Mouse (Mus musculus): Measurements from ENCODE around the gene Stk11.
"Not testable (repeated sequence)": the region's sequence is repeated elsewhere in the genome, so short reads cannot be mapped to it uniquely, and the experiment has no call there.

The Stk11 gene

GRCm38 (mm10) chr10:80156752-80157053 lies 41.1 kb downstream of the Stk11 start:
- no peak for DNase-seq (ENCODE audit: low read depth, low spot score)

- DNase-seq (ENCODE audit: low read depth, low spot score), result no peak
Observed at GRCm38 (mm10) chr10:80157141-80157929, 41.7 kb downstream of the Stk11 start.

- peak; percentile 88 for DNase-seq (ENCODE audit: low read depth, low spot score)
Observed at GRCm38 (mm10) chr10:80158307-80158986, 42.8 kb downstream of the Stk11 start.

- DNase-seq (ENCODE audit: low read depth, low spot score), result peak; percentile 81
Observed at GRCm38 (mm10) chr10:80159021-80159560, 43.5 kb downstream of the Stk11 start.

- DNase-seq (ENCODE audit: low read depth, low spot score), result peak; percentile 100
Observed at GRCm38 (mm10) chr10:80159561-80160454, 44.2 kb downstream of the Stk11 start.

- peak; percentile 80 for DNase-seq (ENCODE audit: low read depth, low spot score)
Observed at GRCm38 (mm10) chr10:80160455-80161371, 45.1 kb downstream of the Stk11 start.

GRCm38 (mm10) chr10:80161522-80162242 lies 46.1 kb downstream of the Stk11 start:
- no peak for DNase-seq (ENCODE audit: low read depth, low spot score)

- no peak for DNase-seq (ENCODE audit: low read depth, low spot score)
Observed at GRCm38 (mm10) chr10:80162243-80162608, 46.6 kb downstream of the Stk11 start.

- no peak for DNase-seq (ENCODE audit: low read depth, low spot score)
Observed at GRCm38 (mm10) chr10:80162716-80163299, 47.2 kb downstream of the Stk11 start.

GRCm38 (mm10) chr10:80163721-80164120 lies 48.1 kb downstream of the Stk11 start:
- DNase-seq (ENCODE audit: low read depth, low spot score), result no peak

- no peak for DNase-seq (ENCODE audit: low read depth, low spot score)
Observed at GRCm38 (mm10) chr10:80164161-80164997, 48.8 kb downstream of the Stk11 start.

GRCm38 (mm10) chr10:80164998-80165344 lies 49.4 kb downstream of the Stk11 start:
- peak; percentile 90 for DNase-seq (ENCODE audit: low read depth, low spot score)

- no peak for DNase-seq (ENCODE audit: low read depth, low spot score)
Observed at GRCm38 (mm10) chr10:80165392-80166128, 50.0 kb downstream of the Stk11 start, which contains the start of gene Cirbp. Gene Cirbp (plus strand): TSS chr10:80165985.

GRCm38 (mm10) chr10:80166136-80166535 lies 50.5 kb downstream of the Stk11 start:
- DNase-seq (ENCODE audit: low read depth, low spot score), result not testable (repeated sequence)

GRCm38 (mm10) chr10:80167460-80168037 lies 51.9 kb downstream of the Stk11 start:
- DNase-seq (ENCODE audit: low read depth, low spot score), result peak; percentile 99

- DNase-seq (ENCODE audit: low read depth, low spot score), result peak; percentile 90
Observed at GRCm38 (mm10) chr10:80168038-80168661, 52.5 kb downstream of the Stk11 start.

- no peak for DNase-seq (ENCODE audit: low read depth, low spot score)
Observed at GRCm38 (mm10) chr10:80169070-80169469, 53.5 kb downstream of the Stk11 start.
